Mouse (Mus musculus) MEL (cell line): Measurements from ENCODE around the gene Nfkbib.
A peak's percentile ranks its signal among the peaks of the same experiment; 100 is the strongest.

Experiments used
- CHD2 ChIP-seq: IDR thresholded peaks from 2 replicates; pipeline ENCODE4 v1.6.1; 2011; ENCODE audit warnings: low read length, improper control_type of control experiment
- CTCF ChIP-seq, 3 experiments: IDR thresholded peaks in 2 of 3; conservative IDR thresholded peaks in 1 of 3; 2 replicates each; pipeline ENCODE4 v1.5.1; 2011 to 2012; ENCODE audit warnings: low read length in 3 of 3, low read depth in 2 of 3, mild to moderate bottlenecking in 2 of 3, improper control_type of control experiment in 1 of 3, inconsistent platforms in 1 of 3, mixed read lengths in 1 of 3, moderate library complexity in 1 of 3; ENCODE audit not compliant: control insufficient read depth in 1 of 3, insufficient read depth in 1 of 3, poor library complexity in 1 of 3, severe bottlenecking in 1 of 3
- ETS1 ChIP-seq: IDR thresholded peaks from 2 replicates; pipeline ENCODE4 v1.6.1; 2012; ENCODE audit warnings: low read depth, mild to moderate bottlenecking, inconsistent platforms, low read length, improper control_type of control experiment, moderate library complexity
- GATA1 ChIP-seq: IDR thresholded peaks from 2 replicates; pipeline ENCODE4 v1.6.1; 2011; ENCODE audit warnings: low read depth, low read length, improper control_type of control experiment
- JUND ChIP-seq: IDR thresholded peaks from 2 replicates; pipeline ENCODE4 v1.6.1; 2011; ENCODE audit warnings: low read depth, mild to moderate bottlenecking, improper control_type of control experiment, low read length
- MAFK ChIP-seq: IDR thresholded peaks from 2 replicates; pipeline ENCODE4 v1.6.1; 2011; ENCODE audit warnings: low read depth, mild to moderate bottlenecking, low read length, improper control_type of control experiment, borderline replicate concordance
- TAL1 ChIP-seq: IDR thresholded peaks from 2 replicates; pipeline ENCODE4 v1.6.1; 2012; ENCODE audit warnings: mild to moderate bottlenecking, inconsistent platforms, low read length, moderate library complexity, mixed read lengths
- TCF12 ChIP-seq: IDR thresholded peaks from 2 replicates; pipeline ENCODE4 v1.6.1; 2014; ENCODE audit warnings: low read depth, mild to moderate bottlenecking, inconsistent platforms, low read length, improper control_type of control experiment, moderate library complexity
- USF1 ChIP-seq: IDR thresholded peaks from 2 replicates; pipeline ENCODE4 v1.6.1; 2014; ENCODE audit warnings: low read depth, mild to moderate bottlenecking, inconsistent platforms, low read length, improper control_type of control experiment, moderate library complexity

- TF ChIP-seq MAFK (no peak), TAL1 (no peak), USF1 (no peak), JUND (no peak), GATA1 (no peak), CHD2 (no peak), ETS1 (peak; percentile 41; the same call in 1 of the 2 replicates), TCF12 (no peak), CTCF (IDR thresholded peaks at IDR 0.05 in 2 of 3, conservative IDR thresholded peaks at IDR 0.05 in 1 of 3; ENCODE audit: control insufficient read depth in 1 of 3, insufficient read depth in 1 of 3, low read depth in 2 of 3, low read length in 3 of 3, poor library complexity in 1 of 3, severe bottlenecking in 1 of 3) (peak; percentile 74 to 90 (median 76))
Observed at GRCm38 (mm10) chr7:28780067-28780658, 12.9 kb upstream of the Nfkbib start.
